Mouse (Mus musculus): Measurements from ENCODE around the gene D5Ertd579e. TPM values are rescaled to one million over a fixed set of nuclear protein-coding genes. Genes with fewer than 3 reads are reported as not detected.

The D5Ertd579e gene
- total and polyA plus RNA-seq, 2 experiments from 2014 or later, result 32.2 to 56.2 TPM

- H3K9ac ChIP-seq (replicated peaks; ENCODE audit: low read length), result no peak overlapping the region
- H3K4me3 ChIP-seq (ENCODE audit: low read length), result no peak overlapping the region
- no peaks in the 10 kb centered on the region for H3K9me3 ChIP-seq (ENCODE audit: low read length)
- ATAC-seq, result no peak
- TF ChIP-seq CTCF (IDR thresholded peaks at IDR 0.05; ENCODE audit: low read depth), result no peak
- H3K4me1 ChIP-seq (ENCODE audit: insufficient read depth, low read length), result peaks cover 6% of the 10 kb centered on the region; the same call in 1 of the 2 replicates
- no peaks in the 10 kb centered on the region for H3K36me3 ChIP-seq (ENCODE audit: insufficient read depth, low read length)
- 83% methylated on average over 4 of the region's 4 CpGs for WGBS
- H3K4me2 ChIP-seq (ENCODE audit: low read depth, low read length), result no peak overlapping the region
- DNase-seq (ENCODE audit: low spot score), result no peak
- H3K27me3 ChIP-seq (ENCODE audit: insufficient read depth, low read length), result no peaks in the 10 kb centered on the region
- no peak overlapping the region for H3K27ac ChIP-seq
Observed at GRCm38 (mm10) chr5:36561509-36561908, 134.3 kb downstream of the D5Ertd579e start.

- ATAC-seq, result no peak
- no peak for TF ChIP-seq CTCF (IDR thresholded peaks at IDR 0.05; ENCODE audit: low read depth)
- Histone ChIP-seq H3K4me2 (ENCODE audit: low read depth, low read length) (no peak overlapping the region), H3K4me3 (ENCODE audit: low read length) (no peak overlapping the region), H3K27ac (no peak overlapping the region), H3K4me1 (ENCODE audit: insufficient read depth, low read length) (peaks cover 6% of the 10 kb centered on the region; the same call in 1 of the 2 replicates), H3K27me3 (ENCODE audit: insufficient read depth, low read length) (no peaks in the 10 kb centered on the region), H3K9ac (replicated peaks; ENCODE audit: low read length) (no peak overlapping the region), H3K36me3 (ENCODE audit: insufficient read depth, low read length) (no peaks in the 10 kb centered on the region), H3K9me3 (ENCODE audit: low read length) (no peaks in the 10 kb centered on the region)
- no peak for DNase-seq (ENCODE audit: low spot score)
- 93% methylated on average over 4 of the region's 4 CpGs for WGBS
Observed at GRCm38 (mm10) chr5:36560490-36560889, 135.3 kb downstream of the D5Ertd579e start.

GRCm38 (mm10) chr5:36559510-36560235 lies 136.2 kb downstream of the D5Ertd579e start:
- H3K4me2 ChIP-seq (ENCODE audit: low read depth, low read length), result no peak overlapping the region
- H3K9me3 ChIP-seq (ENCODE audit: low read length), result no peaks in the 10 kb centered on the region
- H3K27me3 ChIP-seq (ENCODE audit: insufficient read depth, low read length), result no peaks in the 10 kb centered on the region
- TF ChIP-seq CTCF (IDR thresholded peaks at IDR 0.05; ENCODE audit: low read depth), result no peak
- WGBS, result 89% methylated on average over 6 of the region's 6 CpGs
- H3K36me3 ChIP-seq (ENCODE audit: insufficient read depth, low read length), result no peaks in the 10 kb centered on the region
- DNase-seq (ENCODE audit: low spot score) (no peak), ATAC-seq (no peak)
- H3K27ac ChIP-seq, result no peak overlapping the region
- H3K4me3 ChIP-seq (ENCODE audit: low read length), result no peak overlapping the region
- H3K9ac ChIP-seq (replicated peaks; ENCODE audit: low read length), result no peak overlapping the region
- peaks cover 6% of the 10 kb centered on the region; the same call in 1 of the 2 replicates for H3K4me1 ChIP-seq (ENCODE audit: insufficient read depth, low read length)

GRCm38 (mm10) chr5:36559106-36559505 lies 136.7 kb downstream of the D5Ertd579e start:
- no peaks in the 10 kb centered on the region for H3K27me3 ChIP-seq (ENCODE audit: insufficient read depth, low read length)
- TF ChIP-seq CTCF (IDR thresholded peaks at IDR 0.05; ENCODE audit: low read depth), result no peak
- no peak overlapping the region for H3K4me3 ChIP-seq (ENCODE audit: low read length)
- 72% methylated on average over 5 of the region's 5 CpGs for WGBS
- no peak overlapping the region for H3K27ac ChIP-seq
- no peak overlapping the region for H3K4me2 ChIP-seq (ENCODE audit: low read depth, low read length)
- no peaks in the 10 kb centered on the region for H3K9me3 ChIP-seq (ENCODE audit: low read length)
- no peaks in the 10 kb centered on the region for H3K36me3 ChIP-seq (ENCODE audit: insufficient read depth, low read length)
- no peak for DNase-seq (ENCODE audit: low spot score)
- no peak overlapping the region for H3K9ac ChIP-seq (replicated peaks; ENCODE audit: low read length)
- H3K4me1 ChIP-seq (ENCODE audit: insufficient read depth, low read length), result peaks cover 6% of the 10 kb centered on the region; the same call in 1 of the 2 replicates
- no peak for ATAC-seq

GRCm38 (mm10) chr5:36558526-36558925 lies 137.3 kb downstream of the D5Ertd579e start:
- ATAC-seq, result no peak
- TF ChIP-seq CTCF (IDR thresholded peaks at IDR 0.05; ENCODE audit: low read depth), result no peak
- no peak overlapping the region for H3K9ac ChIP-seq (replicated peaks; ENCODE audit: low read length)

GRCm38 (mm10) chr5:36557584-36558308 lies 138.1 kb downstream of the D5Ertd579e start:
- Histone ChIP-seq H3K36me3 (ENCODE audit: insufficient read depth, low read length) (no peaks in the 10 kb centered on the region), H3K4me3 (ENCODE audit: low read length) (no peak overlapping the region), H3K27me3 (ENCODE audit: insufficient read depth, low read length) (no peaks in the 10 kb centered on the region), H3K9me3 (ENCODE audit: low read length) (no peaks in the 10 kb centered on the region), H3K9ac (replicated peaks; ENCODE audit: low read length) (no peak overlapping the region), H3K27ac (no peak overlapping the region), H3K4me2 (ENCODE audit: low read depth, low read length) (no peak overlapping the region), H3K4me1 (ENCODE audit: insufficient read depth, low read length) (peaks cover 6% of the 10 kb centered on the region; the same call in 1 of the 2 replicates)
- no peak for TF ChIP-seq CTCF (IDR thresholded peaks at IDR 0.05; ENCODE audit: low read depth)
- WGBS, result 45% methylated on average over 7 of the region's 7 CpGs
- no peak for DNase-seq (ENCODE audit: low spot score)
- ATAC-seq, result no peak

More at GRCm38 (mm10) chr5:36558526-36558925, 137.3 kb downstream of the D5Ertd579e start:
- 80% methylated on average over 2 of the region's 2 CpGs for WGBS
- DNase-seq (ENCODE audit: low spot score), result no peak
- Histone ChIP-seq H3K36me3 (ENCODE audit: insufficient read depth, low read length) (no peaks in the 10 kb centered on the region), H3K27me3 (ENCODE audit: insufficient read depth, low read length) (no peaks in the 10 kb centered on the region), H3K4me2 (ENCODE audit: low read depth, low read length) (no peak overlapping the region), H3K4me1 (ENCODE audit: insufficient read depth, low read length) (peaks cover 6% of the 10 kb centered on the region; the same call in 1 of the 2 replicates), H3K4me3 (ENCODE audit: low read length) (no peak overlapping the region), H3K27ac (no peak overlapping the region), H3K9me3 (ENCODE audit: low read length) (no peaks in the 10 kb centered on the region)
